Mouse (Mus musculus): Measurements from ENCODE around the gene Get4.

The Get4 gene

GRCm38 (mm10) chr5:139241022-139241761 is 10.9 kb upstream of the Get4 start:
- in situ Hi-C loops (cut with MboI, MseI): no loop called here

DNA sequence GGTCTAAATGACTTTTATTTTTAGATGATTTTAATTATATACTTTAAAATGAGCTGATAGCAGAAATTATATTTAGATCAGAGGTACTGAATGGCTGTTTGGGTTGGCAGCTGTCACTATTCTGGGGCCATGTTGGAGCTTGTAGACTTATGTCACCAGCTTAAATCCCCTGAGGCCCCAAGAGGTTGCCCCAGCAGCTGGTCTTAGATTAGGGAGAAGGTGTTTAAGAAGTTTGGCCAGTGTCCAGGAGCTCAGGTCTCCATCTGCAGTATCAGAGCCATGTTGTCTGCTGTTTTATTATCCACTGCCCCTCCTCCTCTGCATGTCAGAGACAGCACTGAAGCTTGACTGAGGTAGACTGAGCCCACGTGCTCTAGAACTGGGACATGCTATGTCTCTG is 8.7 kb upstream of the Get4 start:
- in situ Hi-C loops (cut with MboI, MseI): no loop called here

- in situ Hi-C loops (cut with MboI, MseI): loop anchor here in 1 of 2 experiments (5.0 kb wide), 1 partner anchor 95 kb away; the partner anchor contains the start of genes Dnaaf5 and Prkar1b
Measured at GRCm38 (mm10) chr5:139247767-139248166, 4.4 kb upstream of the Get4 start.

DNA sequence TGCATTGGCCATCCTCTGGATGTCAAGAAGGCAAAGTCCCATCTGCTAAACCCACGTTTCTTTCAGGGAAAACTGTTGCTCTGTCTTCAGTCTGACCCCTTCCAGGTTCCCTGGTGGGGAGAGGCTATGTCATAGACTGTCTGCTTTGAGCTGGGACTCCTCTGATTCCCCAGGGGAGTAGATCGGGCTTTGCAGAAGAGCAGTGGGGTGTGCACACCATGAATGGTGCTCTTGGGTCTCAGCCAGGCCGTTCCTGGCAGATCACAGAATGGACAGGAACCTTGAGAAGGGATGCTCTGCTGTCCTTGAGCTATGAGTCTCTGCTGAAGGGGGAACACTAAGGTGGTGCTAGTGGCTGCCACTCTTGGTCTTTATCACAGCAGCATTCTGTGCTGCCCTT is 3.3 kb upstream of the Get4 start:
- in situ Hi-C loops (cut with MboI, MseI): loop anchor here in 1 of 2 experiments (5.0 kb wide), 1 partner anchor 97 kb away; the partner anchor contains the start of genes Dnaaf5 and Prkar1b

- in situ Hi-C loops (cut with MboI, MseI): loop anchor here in 1 of 2 experiments (25.0 kb wide), 1 partner anchor 1464 kb away; the partner anchor contains the start of genes Mepce, Ppp1r35 and Zcwpw1
Measured at GRCm38 (mm10) chr5:139251279-139251678, 845 bp upstream of the Get4 start.

- in situ Hi-C loops (cut with MboI, MseI): loop anchor here in 1 of 2 experiments (25.0 kb wide), 1 partner anchor 1464 kb away; the partner anchor contains the start of genes Mepce, Ppp1r35 and Zcwpw1
Measured at GRCm38 (mm10) chr5:139251736-139252080, 416 bp upstream of the Get4 start.

GRCm38 (mm10) chr5:139252910-139253245 is 754 bp downstream of the Get4 start:
- in situ Hi-C loops (cut with MboI, MseI): loop anchor here in 1 of 2 experiments (25.0 kb wide), 1 partner anchor 1466 kb away; the partner anchor contains the start of genes Mepce, Ppp1r35 and Zcwpw1

DNA sequence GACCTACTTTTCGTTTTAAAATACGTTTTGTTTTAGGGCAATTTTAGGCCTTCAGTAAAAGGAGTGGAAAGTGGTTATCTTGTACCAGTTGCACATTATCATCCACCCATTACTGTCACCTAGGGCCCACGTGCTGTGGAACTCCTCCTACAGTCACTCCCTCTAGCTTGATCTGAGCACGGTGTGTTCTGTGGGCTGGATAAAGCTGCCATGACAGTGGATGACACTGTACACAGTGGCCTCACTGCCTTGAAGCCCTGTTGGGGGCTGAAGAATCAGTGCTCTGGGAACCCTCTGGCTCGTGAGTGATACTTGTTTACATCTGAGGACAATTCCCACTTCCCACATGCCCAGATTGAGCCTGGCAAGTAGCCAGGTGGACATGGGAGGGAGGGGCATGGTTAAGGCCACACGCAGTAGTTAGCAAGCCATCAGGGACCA is 1.2 kb downstream of the Get4 start:
- in situ Hi-C loops (cut with MboI, MseI): loop anchor here in 1 of 2 experiments (25.0 kb wide), 1 partner anchor 1466 kb away; the partner anchor contains the start of genes Mepce, Ppp1r35 and Zcwpw1

- in situ Hi-C loops (cut with MboI, MseI): loop anchor here in 1 of 2 experiments (25.0 kb wide), 1 partner anchor 1468 kb away; the partner anchor contains the start of genes Mepce, Ppp1r35 and Zcwpw1
Measured at GRCm38 (mm10) chr5:139254938-139255337, 2.8 kb downstream of the Get4 start.

DNA sequence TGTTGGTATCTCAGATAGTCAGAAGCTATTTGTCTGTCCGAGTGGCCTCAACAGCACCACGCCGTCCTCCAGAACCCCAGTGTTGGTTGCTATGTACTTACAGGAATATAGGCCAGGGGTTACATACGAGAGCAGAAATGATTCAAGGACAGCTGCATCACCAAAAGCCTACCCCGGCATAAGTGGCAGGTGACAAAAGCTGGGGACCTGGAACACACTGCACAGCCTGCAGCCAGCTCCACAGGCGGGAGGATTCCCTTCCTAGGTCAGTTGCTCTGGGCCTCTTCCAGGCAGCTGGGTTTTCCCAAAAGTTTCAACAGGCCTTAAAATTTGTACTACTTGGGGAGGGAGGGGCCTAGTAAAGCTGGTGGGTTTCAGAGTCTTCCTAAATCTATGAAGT is 3.7 kb downstream of the Get4 start:
- in situ Hi-C loops (cut with MboI, MseI): loop anchor here in 1 of 2 experiments (25.0 kb wide), 1 partner anchor 1468 kb away; the partner anchor contains the start of genes Mepce, Ppp1r35 and Zcwpw1

- in situ Hi-C loops (cut with MboI, MseI): loop anchor here in 1 of 2 experiments (25.0 kb wide), 1 partner anchor 1469 kb away; the partner anchor contains the start of genes Mepce, Ppp1r35 and Zcwpw1
Measured at GRCm38 (mm10) chr5:139256211-139256765, 4.2 kb downstream of the Get4 start.

GRCm38 (mm10) chr5:139257265-139257664 is 5.1 kb downstream of the Get4 start:
- in situ Hi-C loops (cut with MboI, MseI): loop anchor here in 1 of 2 experiments (25.0 kb wide), 1 partner anchor 1470 kb away; the partner anchor contains the start of genes Mepce, Ppp1r35 and Zcwpw1

DNA sequence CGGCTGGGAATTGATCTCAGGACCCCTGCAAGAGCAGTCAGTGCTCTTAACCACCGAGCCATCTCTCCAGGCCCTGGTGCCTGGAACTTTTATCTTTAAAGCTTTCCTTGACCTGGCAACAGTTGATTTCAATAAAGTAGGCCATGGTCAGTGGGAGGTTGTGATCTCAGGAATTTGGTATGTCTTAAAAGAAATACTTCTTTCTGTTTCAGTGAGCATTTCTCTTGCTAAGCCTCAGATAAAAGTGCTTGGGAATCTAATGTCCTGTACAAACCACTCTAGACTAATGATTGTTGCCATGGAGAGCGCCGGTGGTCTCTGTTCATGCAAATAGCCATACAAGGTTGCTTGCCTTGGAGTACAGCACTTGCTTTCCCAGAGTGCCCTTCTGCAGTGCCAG is 5.7 kb downstream of the Get4 start:
- in situ Hi-C loops (cut with MboI, MseI): loop anchor here in 1 of 2 experiments (25.0 kb wide), 1 partner anchor 1471 kb away; the partner anchor contains the start of genes Mepce, Ppp1r35 and Zcwpw1

GRCm38 (mm10) chr5:139258371-139259035 is 6.4 kb downstream of the Get4 start:
- in situ Hi-C loops (cut with MboI, MseI): loop anchor here in 1 of 2 experiments (25.0 kb wide), 1 partner anchor 1471 kb away; the partner anchor contains the start of genes Mepce, Ppp1r35 and Zcwpw1

GRCm38 (mm10) chr5:139259853-139260252 is 7.7 kb downstream of the Get4 start:
- in situ Hi-C loops (cut with MboI, MseI): loop anchor here in 1 of 2 experiments (25.0 kb wide), 1 partner anchor 1473 kb away; the partner anchor contains the start of genes Mepce, Ppp1r35 and Zcwpw1

GRCm38 (mm10) chr5:139261403-139261802 is 9.3 kb downstream of the Get4 start:
- in situ Hi-C loops (cut with MboI, MseI): loop anchor here in 1 of 2 experiments (25.0 kb wide), 1 partner anchor 1474 kb away; the partner anchor contains the start of genes Mepce, Ppp1r35 and Zcwpw1

- in situ Hi-C loops (cut with MboI, MseI): loop anchor here in 1 of 2 experiments (25.0 kb wide), 1 partner anchor 1480 kb away; the partner anchor contains the start of genes Mepce, Ppp1r35 and Zcwpw1
Measured at GRCm38 (mm10) chr5:139267661-139268060, 15.5 kb downstream of the Get4 start.

GRCm38 (mm10) chr5:139270806-139271521 is 18.8 kb downstream of the Get4 start:
- in situ Hi-C loops (cut with MboI, MseI): loop anchor here in 1 of 2 experiments (25.0 kb wide), 1 partner anchor 1484 kb away; the partner anchor contains the start of genes Mepce, Ppp1r35 and Zcwpw1

DNA sequence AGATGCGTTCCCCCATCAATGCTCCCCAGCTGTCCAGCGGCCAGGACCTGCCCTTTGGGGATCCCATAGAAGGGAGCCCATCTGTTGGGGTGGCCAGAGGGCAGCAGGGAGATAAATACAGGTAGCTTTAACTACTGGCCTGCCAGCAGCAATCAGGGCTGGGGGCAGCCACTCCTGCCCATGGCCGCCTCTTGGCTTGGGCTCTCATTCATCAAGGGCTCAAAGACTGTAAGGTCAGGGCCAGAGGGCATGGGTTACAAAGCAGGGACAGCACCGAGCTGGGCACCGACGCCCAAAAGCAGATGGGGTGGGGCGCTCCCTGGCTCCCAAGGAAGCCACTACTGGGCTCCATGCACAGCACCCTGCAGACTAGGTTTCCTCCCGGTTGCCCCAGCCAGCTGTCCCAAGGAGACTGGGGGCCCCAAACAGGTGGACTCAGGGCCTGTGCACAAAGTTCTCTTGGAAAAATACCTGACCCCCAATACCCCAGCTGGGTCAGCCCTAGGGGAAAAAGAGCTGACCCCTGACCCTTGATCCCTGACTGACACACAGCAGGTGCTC is 19.9 kb downstream of the Get4 start:
- in situ Hi-C loops (cut with MboI, MseI): loop anchor here in 1 of 2 experiments (25.0 kb wide), 1 partner anchor 1485 kb away; the partner anchor contains the start of genes Mepce, Ppp1r35 and Zcwpw1

DNA sequence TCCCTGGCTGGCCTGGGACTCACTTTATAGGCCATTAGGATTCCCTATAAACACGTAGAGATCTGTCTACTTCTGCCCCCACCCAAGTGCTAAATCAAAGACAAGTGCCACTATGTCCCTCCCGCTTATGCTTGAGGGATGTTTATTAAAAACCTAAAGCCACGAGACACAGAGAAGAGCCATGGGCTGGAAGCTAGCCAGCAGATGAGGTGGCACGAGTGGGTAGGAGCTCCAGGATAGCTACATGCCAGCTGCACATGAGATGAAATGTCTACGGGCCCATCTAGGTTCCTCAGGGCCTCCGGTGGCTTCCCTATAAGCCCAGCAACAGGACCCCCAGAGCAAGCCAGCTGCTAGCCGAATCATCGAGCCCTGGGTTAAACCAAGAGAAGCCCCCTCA is 25.2 kb downstream of the Get4 start:
- in situ Hi-C loops (cut with MboI, MseI): no loop called here

Data from T-helper 17 cell (primary cell).